Mouse (Mus musculus) CH12.LX (cell line): Measurements from ENCODE around the gene Creld2.

Experiments
- BHLHE40 ChIP-seq: IDR thresholded peaks from 2 replicates; pipeline ENCODE4 v1.6.1; 2011; ENCODE audit warnings: mild to moderate bottlenecking, low read depth, low read length, improper control_type of control experiment
- CHD2 ChIP-seq: IDR thresholded peaks from 2 replicates; pipeline ENCODE4 v1.6.1; 2011; ENCODE audit warnings: low read length, improper control_type of control experiment
- CTCF ChIP-seq, 2 experiments: IDR thresholded peaks in 1 of 2; conservative IDR thresholded peaks in 1 of 2; 2 replicates each; pipeline ENCODE4 v1.5.1; 2011 to 2012; ENCODE audit warnings: low read depth in 2 of 2, low read length in 2 of 2, improper control_type of control experiment in 1 of 2, inconsistent platforms in 1 of 2, mild to moderate bottlenecking in 1 of 2, moderate library complexity in 1 of 2
- EP300 ChIP-seq: IDR thresholded peaks from 2 replicates; pipeline ENCODE4 v1.6.1; 2011; ENCODE audit warnings: low read length, improper control_type of control experiment
- JUN ChIP-seq: IDR thresholded peaks from 2 replicates; pipeline ENCODE4 v1.6.1; 2011; ENCODE audit warnings: low read depth, mild to moderate bottlenecking, low read length, improper control_type of control experiment, moderate library complexity; ENCODE audit not compliant: insufficient read depth
- MXI1 ChIP-seq: IDR thresholded peaks from 2 replicates; pipeline ENCODE4 v1.6.1; 2011; ENCODE audit warnings: mild to moderate bottlenecking, low read depth, low read length, improper control_type of control experiment
- MYC ChIP-seq: IDR thresholded peaks from 2 replicates; pipeline ENCODE4 v1.6.1; 2011; ENCODE audit warnings: low read depth, mild to moderate bottlenecking, improper control_type of control experiment, low read length
- POLR2A ChIP-seq: IDR thresholded peaks from 2 replicates; pipeline ENCODE4 v1.6.1; 2011; ENCODE audit warnings: low read depth, mild to moderate bottlenecking, improper control_type of control experiment, low read length
- SMC3 ChIP-seq: IDR thresholded peaks from 2 replicates; pipeline ENCODE4 v1.6.1; 2011; ENCODE audit warnings: low read depth, low read length, improper control_type of control experiment
- TCF12 ChIP-seq: IDR thresholded peaks from 2 replicates; pipeline ENCODE4 v1.6.1; 2014; ENCODE audit warnings: low read depth, mild to moderate bottlenecking, inconsistent platforms, low read length, improper control_type of control experiment
- USF2 ChIP-seq: conservative IDR thresholded peaks from 2 replicates; pipeline ENCODE4 v1.6.1; 2011; ENCODE audit warnings: low read depth, low read length, improper control_type of control experiment
- ZC3H11A ChIP-seq: IDR thresholded peaks from 2 replicates; pipeline ENCODE4 v1.6.1; 2012; ENCODE audit warnings: low read depth, mild to moderate bottlenecking, inconsistent platforms, low read length, improper control_type of control experiment

DNA sequence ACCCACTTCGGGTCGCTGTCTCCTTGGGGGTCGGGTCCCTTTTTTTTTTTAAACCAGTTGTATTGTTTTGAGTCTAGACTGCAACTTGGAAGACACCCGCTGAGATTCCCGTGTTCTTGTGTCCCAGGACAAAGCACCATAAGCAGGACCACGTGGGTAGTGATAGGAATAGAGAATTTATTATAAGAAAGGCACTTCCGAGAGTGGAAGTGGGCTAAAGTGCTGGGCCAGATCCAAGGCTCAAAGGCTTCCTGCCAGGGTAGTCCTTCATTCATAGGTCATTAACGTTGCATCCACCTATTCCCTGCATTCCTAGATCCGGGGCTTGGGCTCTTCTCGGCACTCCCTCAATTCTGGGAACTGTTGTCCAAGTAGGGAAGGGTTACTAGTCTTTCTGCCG, 18.5 kb downstream of the Creld2 start:
- TF ChIP-seq JUN (no peak), MYC (no peak), CTCF (conservative IDR thresholded peaks at IDR 0.05 in 1 of 2, IDR thresholded peaks at IDR 0.05 in 1 of 2; ENCODE audit: low read depth in 2 of 2, low read length in 2 of 2) (no peak), USF2 (no peak), POLR2A (no peak), CHD2 (no peak), EP300 (no peak), TCF12 (no peak), ZC3H11A (no peak), MXI1 (no peak), BHLHE40 (no peak), SMC3 (no peak)
